Mouse (Mus musculus): ENCODE data around the gene Slc22a17. TPM values are rescaled to one million over a fixed set of nuclear protein-coding genes. Genes with fewer than 3 reads are reported as not detected.

Slc22a17 gene
- polyA plus RNA-seq, 1 experiment = 0.01 TPM

DNA sequence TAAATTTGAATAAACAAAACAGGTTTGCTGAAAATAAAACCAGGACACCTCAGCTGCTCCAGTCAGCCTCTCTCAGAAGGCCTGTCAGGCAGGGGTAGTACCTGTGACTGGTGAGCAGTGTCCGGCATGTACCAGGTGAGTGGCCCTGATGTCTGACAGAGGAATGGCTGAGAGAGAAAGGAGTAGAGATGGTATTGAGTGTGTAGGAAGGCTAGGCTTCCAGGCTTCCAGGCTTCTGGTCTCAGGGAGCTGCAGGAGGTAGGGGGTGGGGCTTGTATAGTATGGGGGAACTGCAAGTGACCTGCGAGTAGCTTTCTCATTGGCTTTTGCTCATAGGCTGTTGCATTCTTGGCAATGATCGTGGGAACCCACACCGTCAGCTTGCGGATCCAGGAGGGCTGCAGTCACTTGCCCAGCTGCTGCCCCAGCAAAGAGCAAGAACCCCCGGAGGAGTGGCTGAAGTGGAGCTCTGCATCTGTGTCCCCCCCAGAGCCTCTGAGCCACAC, 19.8 kb upstream of the Slc22a17 start, which contains the start of gene Il25:
Il25 (plus strand) TSS at position 51 of the 506 bp plus-strand sequence.
- Histone ChIP-seq H3K36me3 (ENCODE audit: control insufficient read depth) (no peaks in the 10 kb centered on the region), H3K4me1 (ENCODE audit: control insufficient read depth) (no peaks in the 10 kb centered on the region), H3K9me3 (ENCODE audit: control insufficient read depth, low read length) (no peaks in the 10 kb centered on the region), H3K4me3 (replicated peaks) (no peak within 1 kb of the TSS), H3K27me3 (ENCODE audit: control insufficient read depth) (peaks cover 32% of the 10 kb centered on the region)
- TF ChIP-seq GATA1 (IDR thresholded peaks at IDR 0.05; ENCODE audit: low read length) (no peak), TAL1 (IDR thresholded peaks at IDR 0.05; ENCODE audit: low read length) (no peak)

DNA sequence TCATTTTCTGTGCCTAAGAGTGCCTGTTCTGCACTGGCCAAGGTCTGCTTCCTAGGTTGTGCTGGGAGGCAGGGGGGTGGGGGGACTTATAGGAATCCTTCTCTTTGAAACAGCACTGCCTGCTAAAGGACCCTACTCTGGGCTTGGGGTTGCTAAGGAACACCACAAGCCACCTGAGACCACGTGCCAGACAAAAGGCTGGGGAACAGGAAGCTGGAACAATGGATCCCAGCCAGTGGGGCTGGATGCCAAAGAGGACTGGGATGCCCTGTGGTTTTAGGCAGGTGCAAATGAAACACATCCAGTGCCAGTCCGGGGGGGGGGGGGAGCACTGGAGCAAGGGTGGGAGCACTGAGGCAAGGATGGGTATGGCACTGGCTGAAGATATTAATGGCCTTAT, 17.5 kb upstream of the Slc22a17 start:
- TF ChIP-seq GATA1 (IDR thresholded peaks at IDR 0.05; ENCODE audit: low read length) (no peak), TAL1 (IDR thresholded peaks at IDR 0.05; ENCODE audit: low read length) (no peak)
- peaks cover 6% of the 10 kb centered on the region for H3K4me1 ChIP-seq (ENCODE audit: control insufficient read depth)
- no peaks in the 10 kb centered on the region; the same call in 1 of the 2 replicates for H3K9me3 ChIP-seq (ENCODE audit: control insufficient read depth, low read length)
- H3K4me3 ChIP-seq (replicated peaks) = no peak overlapping the region
- peaks cover 48% of the 10 kb centered on the region for H3K27me3 ChIP-seq (ENCODE audit: control insufficient read depth)
- no peaks in the 10 kb centered on the region for H3K36me3 ChIP-seq (ENCODE audit: control insufficient read depth)

DNA sequence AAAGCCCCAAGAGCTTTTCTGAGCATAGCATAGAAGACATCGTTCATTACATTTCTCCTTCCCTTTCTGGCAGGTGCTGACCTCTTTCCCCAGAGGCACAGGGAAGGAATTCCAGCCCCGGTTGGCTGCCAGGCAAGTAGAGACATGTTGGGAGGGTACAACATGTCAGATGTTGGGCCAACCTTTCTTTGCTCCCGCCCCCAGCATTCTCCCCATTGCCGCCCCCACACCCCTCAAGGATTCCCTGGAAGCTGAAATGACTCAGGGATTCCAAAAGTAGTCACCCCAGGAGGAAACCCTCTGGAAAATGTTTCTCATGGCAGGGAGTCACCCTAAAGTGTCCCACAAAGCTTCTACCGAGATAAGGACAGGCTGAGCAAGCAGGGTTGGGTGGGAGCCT, 16.9 kb upstream of the Slc22a17 start:
- H3K36me3 ChIP-seq (ENCODE audit: control insufficient read depth) = no peaks in the 10 kb centered on the region
- H3K9me3 ChIP-seq (ENCODE audit: control insufficient read depth, low read length) = peaks cover 2% of the 10 kb centered on the region; the same call in 1 of the 2 replicates
- H3K4me1 ChIP-seq (ENCODE audit: control insufficient read depth) = peaks cover 12% of the 10 kb centered on the region
- TF ChIP-seq GATA1 (IDR thresholded peaks at IDR 0.05; ENCODE audit: low read length) = no peak
- no peak for TF ChIP-seq TAL1 (IDR thresholded peaks at IDR 0.05; ENCODE audit: low read length)
- peaks cover 55% of the 10 kb centered on the region for H3K27me3 ChIP-seq (ENCODE audit: control insufficient read depth)
- H3K4me3 ChIP-seq (replicated peaks) = no peak overlapping the region

DNA sequence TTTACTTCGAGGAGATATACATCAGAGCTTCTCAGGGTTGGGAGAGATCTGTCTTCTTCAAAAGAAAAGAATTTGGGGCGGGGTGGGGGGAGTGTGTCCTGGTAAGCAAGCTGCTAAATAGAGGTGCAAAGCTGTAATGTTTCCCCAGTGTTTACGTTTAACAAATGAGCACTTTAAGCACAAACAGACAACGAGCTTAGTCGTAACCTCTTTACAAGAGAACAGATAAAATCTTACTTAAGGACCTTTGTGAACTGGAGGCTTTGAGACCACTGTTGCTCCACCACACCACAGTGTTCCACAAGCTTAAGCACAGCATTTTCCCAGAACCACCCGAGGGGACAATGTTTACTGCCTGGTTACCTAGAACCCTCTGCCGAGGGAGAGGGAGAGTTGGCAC, 14.4 kb upstream of the Slc22a17 start:
- H3K4me3 ChIP-seq (replicated peaks) = no peak overlapping the region
- H3K9me3 ChIP-seq (ENCODE audit: control insufficient read depth, low read length) = peaks cover 2% of the 10 kb centered on the region; the same call in 1 of the 2 replicates
- H3K27me3 ChIP-seq (ENCODE audit: control insufficient read depth) = peaks cover 67% of the 10 kb centered on the region
- TF ChIP-seq GATA1 (IDR thresholded peaks at IDR 0.05; ENCODE audit: low read length) (no peak), TAL1 (IDR thresholded peaks at IDR 0.05; ENCODE audit: low read length) (no peak)
- H3K4me1 ChIP-seq (ENCODE audit: control insufficient read depth) = peaks cover 21% of the 10 kb centered on the region
- no peaks in the 10 kb centered on the region for H3K36me3 ChIP-seq (ENCODE audit: control insufficient read depth)

DNA sequence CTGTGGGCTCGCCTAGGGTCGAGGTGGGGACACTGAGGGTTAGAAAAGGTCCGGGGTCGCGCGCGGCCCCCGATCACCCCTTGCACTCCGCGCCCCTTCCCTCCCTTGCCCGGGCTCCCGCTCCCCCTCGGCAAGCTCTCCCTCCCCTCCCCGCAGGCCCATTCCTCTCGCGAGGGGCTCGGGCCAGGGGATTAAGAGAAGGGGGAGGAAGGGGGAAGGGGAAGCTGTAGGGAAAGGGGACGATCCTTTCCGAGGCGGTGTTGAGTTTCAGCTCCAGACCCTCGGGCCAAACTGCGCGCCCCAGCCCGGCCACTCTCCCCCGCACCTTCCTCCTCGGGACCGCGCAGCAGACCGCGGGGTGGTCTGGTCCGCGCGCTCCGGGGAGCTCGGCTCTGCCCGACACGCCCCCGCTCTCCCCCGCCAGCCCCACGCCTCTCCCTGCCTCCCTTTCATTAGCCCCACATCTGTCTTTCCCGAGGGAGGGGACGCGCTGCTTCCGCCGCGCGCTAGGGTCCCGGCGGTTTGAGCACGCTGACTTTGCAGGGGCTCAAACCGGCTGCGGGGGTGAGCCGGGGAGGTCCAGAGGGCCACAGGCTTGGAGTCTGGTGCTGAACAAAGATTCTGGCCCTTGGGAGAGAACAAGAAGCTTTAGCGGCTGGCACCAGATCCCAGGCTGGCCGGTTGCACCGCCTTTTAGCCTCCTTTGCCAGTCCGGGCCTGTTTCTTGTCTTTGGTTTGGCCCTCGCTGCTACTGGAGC, 13.6 kb upstream of the Slc22a17 start:
- H3K4me1 ChIP-seq (ENCODE audit: control insufficient read depth) = peaks cover 21% of the 10 kb centered on the region
- no peaks in the 10 kb centered on the region for H3K36me3 ChIP-seq (ENCODE audit: control insufficient read depth)
- peaks cover 2% of the 10 kb centered on the region; the same call in 1 of the 2 replicates for H3K9me3 ChIP-seq (ENCODE audit: control insufficient read depth, low read length)
- H3K27me3 ChIP-seq (ENCODE audit: control insufficient read depth) = peaks cover 67% of the 10 kb centered on the region
- TF ChIP-seq TAL1 (IDR thresholded peaks at IDR 0.05; ENCODE audit: low read length) (no peak), GATA1 (IDR thresholded peaks at IDR 0.05; ENCODE audit: low read length) (no peak)
- H3K4me3 ChIP-seq (replicated peaks) = no peak overlapping the region

DNA sequence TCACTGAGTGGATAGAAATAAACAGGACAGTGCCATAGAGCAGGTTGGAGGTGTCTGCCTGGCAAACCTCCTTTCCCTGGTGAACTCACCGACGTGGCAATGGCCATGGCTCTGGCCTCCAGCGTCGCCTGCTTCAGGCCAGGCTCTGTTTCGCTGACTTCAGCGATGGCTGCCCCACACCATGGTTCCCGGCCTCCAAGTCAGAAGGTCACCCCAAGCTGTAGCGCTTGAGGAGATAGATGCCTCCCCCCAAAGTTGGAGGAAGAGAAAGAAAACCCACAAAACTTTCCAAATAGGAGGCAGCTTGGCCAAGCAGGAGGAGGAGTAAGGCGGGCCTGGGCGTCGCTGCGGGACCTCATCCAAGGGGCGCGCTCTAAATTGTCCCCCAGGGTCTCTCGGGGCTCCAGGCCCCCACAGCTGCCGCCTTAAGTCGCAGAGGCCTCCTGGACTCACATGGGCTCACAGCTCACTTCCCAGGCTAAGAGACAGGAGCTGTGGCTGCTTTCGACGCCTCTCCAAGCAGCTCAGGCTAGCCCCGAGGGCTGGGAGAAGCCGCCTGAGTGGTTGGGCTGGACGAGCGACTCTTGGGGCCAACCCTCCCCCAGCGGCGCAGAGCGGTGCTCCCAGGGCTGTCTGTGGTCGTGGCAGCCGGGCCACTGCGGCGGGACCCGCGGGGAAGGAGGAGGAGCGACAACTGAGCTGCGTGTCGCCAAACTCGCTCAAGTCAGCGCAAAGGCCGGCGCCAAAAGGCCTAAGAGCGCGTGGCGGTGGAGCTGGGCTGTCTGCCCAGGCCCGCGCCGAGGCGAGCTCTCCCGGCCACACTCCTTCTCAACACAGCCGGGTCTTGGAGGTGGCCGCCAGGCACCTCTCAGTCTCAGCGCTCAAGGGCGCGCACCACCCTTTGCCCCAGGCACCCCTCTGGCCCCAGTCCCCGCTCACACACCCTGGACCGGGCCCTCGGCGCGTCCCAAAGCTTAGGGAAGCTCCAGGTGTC, 12.7 kb upstream of the Slc22a17 start, which contains the start of gene Efs:
Efs (minus strand) TSS at position 778 of the 994 bp plus-strand sequence.
- Histone ChIP-seq H3K27me3 (ENCODE audit: control insufficient read depth) (peaks cover 69% of the 10 kb centered on the region), H3K4me3 (replicated peaks) (no peak within 1 kb of the TSS), H3K4me1 (ENCODE audit: control insufficient read depth) (peaks cover 21% of the 10 kb centered on the region), H3K9me3 (ENCODE audit: control insufficient read depth, low read length) (peaks cover 10% of the 10 kb centered on the region), H3K36me3 (ENCODE audit: control insufficient read depth) (no peaks in the 10 kb centered on the region)
- no peak for TF ChIP-seq GATA1 (IDR thresholded peaks at IDR 0.05; ENCODE audit: low read length)

DNA sequence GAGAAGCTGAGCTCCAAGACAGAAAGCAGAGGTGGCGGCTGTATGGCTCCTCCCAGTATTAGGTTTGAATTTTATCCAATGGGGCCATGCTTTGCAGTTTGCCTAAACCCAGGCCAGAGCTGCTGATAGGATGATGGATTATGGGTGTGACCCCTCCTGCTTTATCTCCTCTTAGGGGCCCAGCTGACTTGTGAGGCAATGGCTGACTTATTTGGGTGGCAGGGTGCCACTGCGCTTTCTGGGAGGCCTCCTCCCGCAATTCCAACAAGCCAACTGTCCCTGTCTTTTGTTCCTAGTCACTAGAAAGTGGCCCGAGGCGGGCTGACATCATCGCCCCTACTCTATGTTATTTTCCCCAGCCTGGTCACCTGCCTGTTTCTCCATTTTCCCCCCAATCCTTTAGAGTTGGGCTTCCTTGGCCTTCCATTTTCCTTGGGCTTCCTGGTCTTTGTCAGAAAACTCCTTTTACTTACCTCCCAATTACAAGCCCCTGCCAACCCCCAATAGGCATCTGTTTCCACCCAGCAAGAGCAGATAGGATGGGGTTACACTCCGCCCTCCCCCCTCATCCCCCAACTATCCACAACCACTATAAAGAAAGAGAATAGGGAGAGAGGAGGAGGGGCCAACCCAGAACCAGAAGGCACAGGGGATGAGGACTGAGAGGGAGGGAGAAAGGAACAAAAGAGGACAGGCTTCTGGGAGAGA, 11.9 kb upstream of the Slc22a17 start:
- no peaks in the 10 kb centered on the region for H3K36me3 ChIP-seq (ENCODE audit: control insufficient read depth)
- H3K27me3 ChIP-seq (ENCODE audit: control insufficient read depth) = peaks cover 63% of the 10 kb centered on the region
- H3K4me3 ChIP-seq (replicated peaks) = peak overlapping the region; percentile 19
- H3K4me1 ChIP-seq (ENCODE audit: control insufficient read depth) = peaks cover 21% of the 10 kb centered on the region
- peaks cover 10% of the 10 kb centered on the region for H3K9me3 ChIP-seq (ENCODE audit: control insufficient read depth, low read length)
- TF ChIP-seq TAL1 (IDR thresholded peaks at IDR 0.05; ENCODE audit: low read length) (no peak), GATA1 (IDR thresholded peaks at IDR 0.05; ENCODE audit: low read length) (no peak)

DNA sequence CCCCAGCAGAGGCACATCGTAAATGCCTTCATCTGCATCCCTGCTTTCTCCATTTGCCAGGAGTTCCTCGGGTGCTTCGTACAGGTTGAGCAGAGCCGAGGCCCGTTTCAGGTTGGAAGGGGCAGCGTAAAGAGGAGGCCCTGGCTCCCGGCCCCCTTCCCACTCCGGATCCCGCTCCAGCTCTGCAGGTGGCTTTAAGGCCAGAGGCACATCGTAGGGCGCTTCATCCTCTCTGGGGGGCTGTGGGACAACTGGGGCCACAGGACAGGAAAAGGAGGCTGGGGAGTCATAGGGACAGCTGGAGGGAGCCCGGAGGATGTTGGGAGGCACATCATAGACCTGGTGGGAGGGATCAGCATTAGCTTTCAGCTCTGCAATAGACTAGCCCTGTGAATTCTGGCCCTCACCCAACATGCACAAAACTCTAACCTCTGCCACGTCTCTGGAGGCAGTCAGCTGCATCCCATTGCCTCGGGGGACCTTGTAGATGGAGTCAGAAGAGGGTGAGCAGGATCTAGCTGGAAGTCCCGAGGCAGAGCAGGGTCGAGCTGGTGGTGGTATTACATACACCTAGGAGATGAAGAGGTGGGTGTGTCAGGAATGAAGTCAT, 7.2 kb upstream of the Slc22a17 start:
- Histone ChIP-seq H3K4me3 (replicated peaks) (no peak overlapping the region), H3K36me3 (ENCODE audit: control insufficient read depth) (no peaks in the 10 kb centered on the region), H3K27me3 (ENCODE audit: control insufficient read depth) (peaks cover 18% of the 10 kb centered on the region), H3K9me3 (ENCODE audit: control insufficient read depth, low read length) (peaks cover 8% of the 10 kb centered on the region), H3K4me1 (ENCODE audit: control insufficient read depth) (peaks cover 13% of the 10 kb centered on the region)
- no peak for TF ChIP-seq TAL1 (IDR thresholded peaks at IDR 0.05; ENCODE audit: low read length)
- TF ChIP-seq GATA1 (IDR thresholded peaks at IDR 0.05; ENCODE audit: low read length) = no peak

All from erythroblast, embryonic 14.5 days (primary cell).